Mouse (Mus musculus): ENCODE results near the gene Slc5a5.

Slc5a5 gene

DNA sequence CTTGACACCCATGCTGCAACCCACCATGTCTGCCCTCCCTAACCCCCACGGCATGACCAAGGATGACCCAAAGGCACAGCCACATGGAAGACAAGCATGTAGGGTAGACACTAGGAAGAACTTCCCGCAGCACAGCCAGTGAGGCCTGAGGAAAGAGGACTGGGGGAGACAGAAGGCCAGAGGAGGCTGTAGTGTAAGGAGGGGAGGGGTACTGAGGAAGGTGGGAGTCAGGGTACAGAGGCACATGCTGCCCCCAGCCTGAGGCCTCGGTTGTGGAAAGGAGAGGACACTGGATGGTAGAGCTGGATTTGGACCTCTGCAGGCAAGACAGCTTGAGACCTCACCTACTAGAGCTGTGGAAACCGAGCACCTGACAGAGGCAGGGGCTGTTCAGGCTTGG is 41.6 kb downstream of the Slc5a5 start:
- no peak for DNase-seq

DNA sequence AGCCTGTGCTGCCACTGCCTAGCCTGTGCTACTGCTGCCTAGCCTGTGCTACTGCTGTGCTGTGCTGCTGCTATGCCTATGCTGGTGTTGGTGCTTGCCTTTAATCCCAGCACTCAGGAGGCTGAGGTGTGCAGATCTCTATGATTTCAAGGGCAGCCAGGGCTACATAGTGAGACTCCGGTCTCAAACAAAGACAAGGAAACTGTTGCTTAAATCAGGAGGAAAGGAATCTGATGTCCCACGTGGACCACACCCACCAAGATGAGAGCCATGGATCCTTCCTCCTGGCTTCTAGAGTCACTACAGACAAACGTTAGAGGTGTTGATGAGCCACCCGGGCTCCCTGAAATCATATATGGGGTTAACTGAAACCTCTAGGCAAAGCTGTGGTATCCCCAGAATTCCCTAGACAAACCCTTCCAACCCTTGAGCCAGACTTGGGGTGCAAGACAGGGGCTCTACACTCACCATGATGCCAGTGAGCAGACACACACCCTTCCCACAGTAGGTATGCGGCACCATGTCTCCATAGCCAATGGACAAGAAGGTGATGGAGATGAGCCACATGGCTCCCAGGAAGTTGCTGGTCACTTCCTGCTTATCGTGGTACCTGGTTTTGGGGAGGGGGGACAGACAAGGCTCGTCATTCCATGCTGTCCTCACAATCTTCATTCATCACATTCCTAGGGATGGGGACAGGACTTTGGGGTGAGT is 42.3 kb downstream of the Slc5a5 start:
- no peak for DNase-seq

DNA sequence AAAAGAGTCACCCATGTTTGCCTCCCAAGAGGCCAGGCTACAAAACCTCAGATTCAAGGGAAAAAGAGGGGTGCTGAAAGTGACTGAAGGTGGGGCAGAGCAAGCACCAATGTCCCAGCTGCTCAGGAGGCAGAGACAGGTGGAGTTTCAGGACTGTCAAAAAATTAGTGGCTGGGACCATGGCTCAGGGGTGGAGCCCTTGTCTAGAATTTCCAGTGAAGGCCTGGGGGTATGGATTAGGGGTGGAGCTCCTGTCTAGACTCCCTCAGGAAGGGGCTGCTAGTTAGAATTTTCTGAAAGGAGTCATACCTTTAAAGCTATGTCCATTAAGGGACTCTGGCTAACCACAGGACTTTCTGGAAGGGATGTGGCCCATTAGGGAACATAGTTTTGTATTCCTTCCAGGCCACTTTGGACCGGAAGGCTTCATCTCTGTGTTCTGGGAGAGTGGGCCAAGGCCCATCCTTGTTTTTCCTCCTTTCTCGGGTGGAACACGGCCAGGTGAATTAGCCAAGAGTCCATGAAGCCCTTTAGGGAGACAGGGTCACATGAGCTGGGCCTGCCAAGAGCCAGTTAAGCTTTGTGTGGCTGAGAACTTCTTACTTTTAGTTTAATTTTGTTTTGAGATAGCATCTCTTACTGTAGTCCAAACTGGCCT is 43.1 kb downstream of the Slc5a5 start:
- no peak for DNase-seq

DNA sequence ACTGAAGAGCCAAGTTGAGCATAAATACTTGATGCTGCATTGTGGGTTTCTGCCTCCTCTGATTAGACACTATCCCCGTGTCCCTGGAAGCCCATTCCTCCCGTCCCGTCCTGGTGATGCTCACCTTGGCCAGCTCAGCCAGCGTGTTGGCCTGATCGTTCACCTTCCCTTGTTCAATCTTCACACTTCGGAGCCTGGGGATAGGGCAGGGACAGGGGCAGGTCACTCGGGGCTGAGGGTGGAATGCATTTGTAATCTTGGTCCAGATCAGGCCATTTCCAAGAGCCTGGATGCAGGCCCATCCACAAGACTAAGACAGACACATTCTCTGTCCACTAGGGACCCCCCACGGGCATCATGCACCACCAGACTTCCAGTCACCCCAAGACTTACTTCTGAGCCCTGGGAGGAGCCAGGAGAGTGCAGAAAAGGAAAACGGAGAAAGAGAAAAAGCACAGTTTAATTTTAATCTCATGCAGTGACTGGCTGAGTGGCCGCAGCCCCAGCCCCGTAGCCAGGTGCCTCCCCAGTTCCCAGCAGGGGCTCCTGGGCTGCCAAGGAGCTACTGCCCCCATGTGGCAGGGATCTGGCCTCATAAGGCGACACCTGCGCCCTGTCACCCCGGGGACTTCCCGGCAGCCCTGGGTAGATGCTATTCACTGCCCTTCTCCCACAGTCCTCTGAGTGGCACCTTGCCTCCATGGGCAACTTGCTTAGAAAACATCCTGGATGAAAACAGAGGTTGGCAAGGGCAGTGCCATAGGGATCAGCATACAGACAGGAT is 46.0 kb downstream of the Slc5a5 start:
- DNase-seq = no peak

DNA sequence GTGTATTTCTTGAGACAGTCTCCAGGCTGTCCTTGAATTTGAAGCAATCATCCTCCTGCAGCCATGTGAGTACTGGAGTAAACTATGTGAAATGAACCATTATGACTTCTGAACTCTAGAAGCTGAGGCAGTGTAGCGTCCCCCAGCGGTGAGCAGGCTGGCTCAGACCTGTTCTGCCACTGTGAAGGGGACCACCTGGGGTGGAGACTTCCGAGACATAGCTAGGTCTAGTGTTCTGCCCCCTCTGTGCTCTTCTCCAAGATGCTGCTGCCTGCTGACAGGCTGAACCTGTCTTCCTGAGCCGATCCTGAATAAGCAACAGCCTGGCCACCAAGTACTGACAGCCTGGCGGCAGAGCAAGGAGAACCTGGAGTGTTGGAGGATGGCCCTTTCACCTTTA is 47.4 kb downstream of the Slc5a5 start:
- no peak for DNase-seq

DNA sequence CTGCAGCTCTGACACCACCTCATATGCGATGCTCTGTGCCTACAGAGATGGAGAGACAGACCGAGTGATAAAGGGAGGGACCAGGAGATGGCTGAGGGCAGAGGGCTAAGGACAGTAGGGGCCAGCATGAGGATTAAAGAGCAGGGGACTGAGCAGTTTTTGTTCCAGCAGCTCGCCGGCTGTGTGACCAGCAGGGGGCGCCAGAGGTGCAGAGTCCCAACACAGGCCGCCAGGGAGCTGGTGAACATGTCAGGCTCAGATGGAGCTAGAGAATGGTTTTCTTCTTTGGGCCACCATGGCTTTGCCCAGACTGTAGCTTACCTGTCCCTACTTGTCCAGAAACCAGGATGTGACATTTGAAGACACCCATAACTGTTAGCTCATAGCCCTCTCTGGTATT is 48.0 kb downstream of the Slc5a5 start:
- DNase-seq = peak; percentile 84 to 88

DNA sequence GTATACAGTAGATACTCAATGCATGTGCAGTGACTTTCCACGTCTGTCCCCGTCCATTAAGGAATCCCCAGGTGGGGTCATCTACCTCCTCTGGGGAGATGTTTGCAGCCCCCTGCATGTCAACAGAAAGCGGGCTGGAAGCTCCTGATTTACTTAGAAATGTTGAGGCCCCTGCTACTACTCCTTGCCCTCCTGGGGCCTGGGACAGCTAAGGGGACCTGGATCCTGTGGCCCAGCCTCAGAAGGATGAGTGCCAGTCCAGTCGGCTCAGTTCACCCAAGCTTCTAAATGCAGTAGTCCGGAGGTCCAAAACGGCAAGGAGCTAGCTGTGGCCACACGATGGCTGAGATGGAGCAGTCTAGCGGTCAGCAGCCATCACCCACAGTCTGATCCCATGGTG is 48.6 kb downstream of the Slc5a5 start:
- no peak for DNase-seq

DNA sequence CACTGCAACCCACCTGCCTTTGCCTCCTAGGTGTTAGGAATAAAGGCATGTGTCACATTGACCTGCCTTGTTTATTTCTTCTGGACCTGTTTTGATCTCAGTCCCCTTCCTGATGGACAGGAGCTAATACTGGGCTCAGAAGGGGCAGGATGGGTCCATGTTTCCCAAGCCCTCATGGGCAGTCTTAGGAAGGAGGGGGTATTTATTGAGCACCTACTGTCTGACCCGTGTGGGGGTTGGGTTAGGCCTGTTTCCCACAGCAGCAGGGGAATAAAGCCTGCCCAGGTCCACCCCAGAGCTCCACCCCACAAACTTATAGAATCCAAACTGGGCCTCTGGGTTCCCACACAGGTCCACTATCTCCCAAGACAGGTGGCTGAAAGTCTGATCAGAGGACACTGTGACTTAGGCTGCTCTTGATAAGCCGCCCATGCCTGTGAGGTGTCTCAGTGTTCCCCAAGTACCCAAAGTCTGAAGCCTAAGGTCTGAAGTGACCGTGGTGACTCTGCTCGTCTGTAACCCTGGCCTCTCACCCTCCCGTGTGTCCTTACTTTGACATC is 49.3 kb downstream of the Slc5a5 start:
- DNase-seq = no peak

DNA sequence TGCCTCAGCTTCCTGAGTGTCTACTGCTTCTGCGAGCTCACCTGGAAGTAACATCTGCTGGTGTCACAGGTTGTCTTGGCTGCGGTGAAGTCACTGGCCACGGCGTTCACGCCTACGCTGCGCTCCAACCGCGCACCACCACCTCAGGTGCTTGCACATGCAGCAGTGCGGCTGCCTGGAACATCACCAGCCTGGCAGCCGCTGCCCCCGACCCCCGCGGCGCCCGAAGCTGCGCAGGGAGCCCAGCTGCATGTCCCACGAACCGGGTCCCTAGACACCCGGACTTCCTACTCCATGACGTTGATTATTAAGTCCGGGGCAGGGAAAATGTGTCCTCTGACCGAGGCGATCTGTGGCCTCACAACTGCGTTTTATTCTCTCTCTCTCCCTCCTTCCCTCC is 50.1 kb downstream of the Slc5a5 start:
- no peak for DNase-seq

DNA sequence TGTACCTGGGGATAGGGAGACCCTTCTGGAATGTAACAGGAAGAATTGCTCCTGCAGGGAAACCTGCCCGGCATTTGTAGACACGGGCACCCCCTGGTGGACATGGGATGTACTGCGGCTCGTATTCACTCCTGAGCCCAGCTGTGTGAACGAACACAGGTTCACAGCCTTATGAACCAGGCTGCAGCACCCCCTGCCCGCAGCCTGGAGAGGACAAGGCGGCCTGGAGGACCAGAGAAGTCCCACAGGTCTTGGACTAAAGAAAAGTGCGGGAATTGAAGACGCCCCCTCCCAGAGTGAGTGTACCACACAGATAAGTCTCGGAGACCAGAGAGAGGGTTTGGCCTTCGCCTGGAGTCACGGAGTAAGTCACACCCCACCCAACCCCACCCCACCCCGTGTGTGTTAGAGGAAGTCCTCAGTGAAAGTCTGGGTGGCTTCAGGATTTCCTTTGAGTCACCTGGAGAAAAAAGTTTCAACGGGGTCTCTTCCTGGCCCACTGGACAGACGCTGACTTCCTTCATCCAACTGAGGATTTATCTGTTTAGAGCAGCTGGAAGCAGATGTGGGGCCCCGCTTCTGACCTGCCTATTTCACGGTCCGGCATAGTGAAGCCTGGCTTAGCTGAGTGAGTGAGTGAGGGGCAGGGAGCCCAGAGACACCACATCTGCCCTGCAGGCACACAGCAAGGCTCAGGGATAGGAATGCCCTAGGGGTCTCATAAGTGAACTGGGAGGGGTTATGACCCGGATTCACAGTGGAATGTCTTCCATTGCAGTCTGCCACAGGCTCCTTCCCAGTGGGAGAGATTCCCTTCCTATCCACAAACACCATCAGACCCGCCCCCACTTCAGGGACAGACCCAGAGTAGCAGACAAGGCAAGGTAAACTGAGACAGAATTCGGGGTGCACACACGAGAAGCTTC is 51.1 kb downstream of the Slc5a5 start:
- DNase-seq = peak; percentile 87 to 90

DNA sequence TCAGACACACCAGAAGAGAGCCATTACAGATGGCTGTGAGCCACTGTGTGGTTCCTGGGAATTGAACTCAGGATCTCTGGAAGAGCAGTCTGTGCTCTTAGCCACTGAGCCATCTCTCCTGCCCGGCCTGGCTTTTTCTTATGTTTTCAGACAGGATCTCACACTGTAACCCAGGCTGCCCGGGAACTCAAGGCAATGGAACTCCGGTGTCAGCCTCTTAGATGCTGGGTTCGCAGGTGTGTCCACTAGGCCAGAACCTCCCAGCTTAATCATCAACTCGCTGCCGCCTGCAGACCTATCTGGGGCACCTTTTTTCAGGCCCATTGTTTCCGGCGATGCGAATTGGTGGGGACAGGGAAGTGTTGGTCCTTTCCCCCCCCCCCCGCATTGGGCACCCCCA is 52.0 kb downstream of the Slc5a5 start:
- DNase-seq = no peak

DNA sequence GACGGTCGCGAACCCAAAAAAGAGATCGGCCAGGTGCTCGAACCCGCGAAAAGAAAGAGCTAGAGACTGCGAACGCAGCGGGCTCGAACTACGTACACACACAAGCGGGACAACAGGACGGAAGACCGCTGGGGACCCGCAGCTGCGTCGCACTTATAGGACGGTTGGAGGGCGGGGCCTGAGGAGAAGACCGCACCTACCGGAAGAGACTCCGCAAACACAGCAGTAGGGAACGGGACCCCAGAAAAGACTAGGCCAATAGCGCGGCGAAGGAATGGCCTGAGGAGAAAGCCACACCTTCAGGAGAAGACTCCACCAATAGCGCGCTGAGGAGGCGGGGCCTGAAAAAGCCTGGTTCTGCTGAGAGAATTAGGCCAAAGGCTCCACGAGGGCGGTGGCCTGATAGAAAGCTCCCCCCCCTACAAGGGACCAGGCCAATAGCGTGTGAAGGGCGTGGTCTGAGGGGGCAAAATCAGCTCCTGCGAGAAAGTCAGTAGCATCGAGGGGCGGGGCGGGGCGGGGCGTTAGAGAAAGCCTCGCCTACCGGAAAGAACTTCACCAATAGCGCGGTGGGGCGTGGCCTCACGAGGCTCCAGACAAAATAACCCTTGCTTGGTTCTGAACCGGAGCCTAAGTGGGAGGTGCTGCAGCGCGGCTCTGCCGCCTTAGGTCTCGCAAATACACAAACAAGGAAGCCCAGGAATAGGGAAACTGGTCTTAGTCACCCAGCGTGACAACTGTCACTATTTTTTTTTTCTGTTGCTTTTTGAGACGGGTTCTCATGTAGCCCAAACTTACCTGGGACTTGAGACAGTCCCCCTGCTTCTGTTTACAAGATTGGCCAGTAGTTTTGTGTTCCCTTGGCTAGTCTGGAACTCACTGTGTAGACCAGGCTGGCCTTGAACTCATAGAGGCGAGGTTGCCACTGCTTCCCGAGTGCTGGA is 52.9 kb downstream of the Slc5a5 start, which contains the start of gene Arrdc2:
Arrdc2 (minus strand) TSS at position 313 of the 944 bp plus-strand sequence.
- DNase-seq = peak; percentile 100

DNA sequence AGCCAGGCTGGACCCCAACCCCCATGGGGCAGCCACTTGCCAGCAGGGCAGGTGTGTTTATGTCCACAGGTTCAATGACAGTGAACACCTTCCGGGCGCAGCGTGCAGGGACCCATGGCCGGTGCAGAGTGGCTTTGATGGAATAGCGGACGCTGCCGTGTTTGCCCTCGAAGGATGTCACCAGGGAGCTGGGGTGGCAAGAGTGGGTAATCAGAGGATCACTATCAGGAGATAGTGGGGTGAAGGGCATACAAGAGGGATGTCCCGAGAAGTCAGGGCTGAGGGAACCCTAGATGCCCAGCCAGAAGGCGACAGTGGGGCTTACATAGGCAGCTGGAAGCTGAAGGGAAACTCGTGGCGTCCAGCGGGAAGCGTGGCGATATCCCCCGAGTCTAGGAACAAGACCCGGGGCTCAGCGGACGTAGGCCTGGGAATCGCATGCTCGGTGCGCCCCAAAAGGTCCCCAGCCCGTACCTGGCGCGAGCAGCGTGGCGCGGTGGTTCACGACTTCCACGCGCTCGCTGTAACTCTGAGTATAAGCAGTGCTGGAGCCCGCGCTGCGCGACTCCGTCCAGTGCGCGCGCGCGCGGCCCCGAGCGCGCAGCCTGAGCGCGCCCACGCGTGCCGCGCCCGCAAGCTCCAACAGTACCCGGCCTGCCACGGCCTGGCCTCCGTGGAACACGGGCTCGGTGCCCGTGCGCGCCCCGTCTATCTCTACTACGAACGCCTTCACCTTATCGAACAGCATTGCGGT is 53.7 kb downstream of the Slc5a5 start:
- peak in 1 of 2 experiments; percentile 32 for DNase-seq

DNA sequence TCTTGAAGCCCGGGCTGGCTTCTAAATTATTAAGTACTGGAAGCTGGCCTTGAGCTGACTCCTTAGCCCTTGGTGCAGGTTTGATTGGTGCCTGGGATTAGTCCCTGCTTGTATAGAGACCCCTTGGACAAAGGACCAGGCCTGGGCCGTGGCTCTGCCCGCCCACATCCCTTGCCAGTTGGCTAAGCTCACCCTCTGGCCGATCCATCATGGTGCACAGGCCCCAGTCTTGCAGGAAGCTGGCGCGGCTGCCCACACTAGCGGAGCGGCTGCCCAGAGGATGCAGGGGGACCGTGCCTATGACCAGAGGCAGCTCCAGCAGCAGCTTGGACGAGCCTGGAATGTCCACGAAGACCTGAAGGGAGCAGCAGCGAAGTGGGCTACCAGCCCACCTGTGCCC is 55.9 kb downstream of the Slc5a5 start:
- DNase-seq = no peak

DNA sequence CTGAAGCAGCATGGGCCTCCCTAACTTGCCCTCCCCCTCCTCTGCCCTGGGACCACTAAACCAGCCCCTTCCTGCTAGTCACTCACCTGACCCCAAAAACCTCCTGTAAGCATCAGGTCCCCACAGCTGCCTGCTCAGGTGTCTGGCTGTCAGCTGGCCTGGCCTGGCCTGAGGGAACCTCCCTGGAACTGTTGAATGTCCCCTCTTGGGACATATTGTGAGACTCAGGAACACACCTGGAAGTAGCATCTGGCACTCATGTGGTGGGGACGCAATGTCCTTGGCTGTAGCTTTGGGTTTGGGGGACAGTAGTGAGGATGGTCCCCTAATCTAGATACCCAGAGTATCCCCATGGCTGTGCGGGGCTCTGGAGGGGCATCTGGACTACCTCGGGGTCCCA is 58.5 kb downstream of the Slc5a5 start:
- no peak for DNase-seq

DNA sequence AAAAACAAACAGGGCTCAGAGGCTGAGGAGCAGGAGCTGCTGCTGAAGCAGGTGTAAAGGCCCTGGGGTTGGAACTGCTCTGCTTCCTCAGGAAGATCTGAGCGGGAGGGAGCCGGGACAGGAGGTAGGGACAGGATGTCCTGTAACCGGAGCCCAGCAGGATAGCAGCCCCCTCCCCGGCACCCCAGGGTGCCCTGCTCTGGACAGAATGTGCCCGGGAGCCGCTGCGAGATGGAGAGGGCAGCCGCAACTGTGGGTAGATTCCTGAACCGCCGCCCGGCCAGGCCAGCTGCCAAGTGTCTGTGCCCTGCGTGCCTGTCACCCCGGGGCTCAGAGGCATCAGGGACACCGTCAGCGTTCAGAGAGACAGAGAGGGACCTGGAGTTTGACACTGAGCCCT is 59.0 kb downstream of the Slc5a5 start:
- peak; percentile 65 to 85 for DNase-seq

DNA sequence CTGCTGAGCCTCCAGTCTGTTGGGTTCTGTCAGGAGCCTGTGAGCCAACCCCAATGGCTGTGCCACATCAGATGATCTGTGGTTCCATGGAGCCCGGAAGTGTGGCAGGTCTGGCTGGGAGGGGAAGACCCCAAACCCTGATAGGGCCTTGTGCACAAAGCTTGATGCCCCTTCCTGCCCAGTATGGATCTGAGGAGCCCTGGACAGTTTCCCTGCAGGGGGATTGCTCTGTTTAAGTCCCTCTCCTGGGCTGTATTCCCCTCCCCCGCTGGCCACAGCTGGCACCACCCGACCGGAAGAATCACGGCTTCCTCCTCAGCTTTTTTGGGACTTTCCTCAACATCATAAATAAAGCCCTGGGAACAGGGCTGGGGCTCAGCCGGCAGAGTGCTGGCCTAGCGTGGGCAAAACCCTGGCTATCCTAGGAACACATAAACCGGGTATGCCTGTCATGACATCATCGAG is 59.5 kb downstream of the Slc5a5 start:
- peak; percentile 63 to 67 for DNase-seq

Measured in lung, adult 18-20 months (tissue).